10 mouse cellular contexts compared by ENCODE assay signal in the genomic region with DNA sequence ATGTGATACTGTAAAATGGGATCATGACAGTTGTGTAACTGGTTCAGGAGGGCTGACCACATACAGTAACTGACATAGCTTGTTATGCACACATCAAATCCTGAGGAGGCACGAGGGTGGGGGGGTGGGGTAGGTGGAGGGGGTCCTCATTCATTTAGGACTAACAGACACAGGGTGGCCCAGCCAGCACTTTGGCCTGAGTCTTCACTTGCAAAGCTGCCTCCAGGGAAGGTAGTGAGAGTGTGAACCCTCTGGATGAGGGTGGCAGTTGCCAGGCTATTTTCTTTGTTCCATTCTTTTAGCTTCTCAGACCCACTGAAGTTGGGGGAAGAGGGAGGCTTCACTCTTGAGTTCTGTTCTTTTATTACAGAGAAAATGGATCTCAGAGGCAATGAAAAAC.
DNase-seq lines count a peak whose midpoint lies in the region; ATAC-seq lines count a peak whose summit lies in the region.
"Had no signal": no experiment of that assay in that cellular context is flagged by ENCODE, and none has a peak within 500 bp of the region (broad histone marks: within the 10 kb centered on the region; RNA-seq: fewer than 3 reads in every experiment).

No protein-coding gene starts in this region.

- H3K9ac ChIP-seq in embryonic facial prominence, embryonic 13.5 days = no peak overlapping the region
- no peak overlapping the region for H3K9ac ChIP-seq in forebrain, embryonic 14.5 days (ENCODE audit: low read length)
- H3K9ac ChIP-seq in hindbrain, embryonic 16.5 days (ENCODE audit: low read depth, low read length) = peak overlapping the region; percentile 33
- H3K9ac ChIP-seq in midbrain, embryonic 16.5 days (ENCODE audit: low read depth, low read length) = peak overlapping the region; percentile 75; the same call in 1 of the 2 replicates

- no peak for ATAC-seq in embryonic facial prominence, embryonic 13.5 days (ENCODE audit: insufficient number of reproducible peaks, insufficient read depth, low FRiP score, low TSS enrichment, low read depth)
- no peak for ATAC-seq in forebrain, embryonic 14.5 days
- no peak for ATAC-seq in hindbrain, embryonic 16.5 days
- ATAC-seq in midbrain, embryonic 16.5 days = peak; percentile 5; the same call in 1 of the 2 replicates

- DNase-seq in embryonic facial prominence, embryonic 10.5 days (ENCODE audit: low spot score) = no peak
- no peak for DNase-seq in forebrain, embryonic 14.5 days (ENCODE audit: low spot score)
- no peak for DNase-seq in heart, postnatal 36 days
- DNase-seq in heart, embryonic 10.5 days (ENCODE audit: low spot score) = no peak
- DNase-seq in left cerebral cortex, adult 8-10 months (ENCODE audit: low spot score in 2 of 2) = no peak

- intact Hi-C loops in heart, postnatal 36 days (cut with DNase I) = loop anchor here (10.0 kb wide), 1 partner anchor 156 kb away; no protein-coding TSS in a partner anchor

- 31% methylated on average over 1 of the region's 1 CpGs for WGBS in embryonic facial prominence, embryonic 13.5 days
- 53% methylated on average over 1 of the region's 1 CpGs for WGBS in embryonic facial prominence, embryonic 10.5 days
- WGBS in forebrain, embryonic 14.5 days = 31% methylated on average over 1 of the region's 1 CpGs
- WGBS in hindbrain, embryonic 16.5 days = 45% methylated on average over 1 of the region's 1 CpGs
- 67% methylated on average over 1 of the region's 1 CpGs for WGBS in midbrain, embryonic 16.5 days
- WGBS in heart, embryonic 10.5 days = 81% methylated on average over 1 of the region's 1 CpGs

- peaks cover 29% of the 10 kb centered on the region for H3K4me1 ChIP-seq in embryonic facial prominence, embryonic 13.5 days
- H3K4me1 ChIP-seq in embryonic facial prominence, embryonic 10.5 days = peaks cover 38% of the 10 kb centered on the region
- peaks cover 30% of the 10 kb centered on the region for H3K4me1 ChIP-seq in forebrain, embryonic 14.5 days (ENCODE audit: control insufficient read depth, insufficient read depth, low read length)
- H3K4me1 ChIP-seq in hindbrain, embryonic 16.5 days (ENCODE audit: control insufficient read depth, insufficient read depth, low read depth, low read length) = peaks cover 43% of the 10 kb centered on the region
- peaks cover 49% of the 10 kb centered on the region for H3K4me1 ChIP-seq in midbrain, embryonic 16.5 days (ENCODE audit: control insufficient read depth, insufficient read depth, low read length)
- peaks cover 68% of the 10 kb centered on the region for H3K4me1 ChIP-seq in heart, embryonic 10.5 days

- H3K4me3 ChIP-seq in embryonic facial prominence, embryonic 13.5 days = no peak overlapping the region
- no peak overlapping the region for H3K4me3 ChIP-seq in embryonic facial prominence, embryonic 10.5 days
- peak overlapping the region; percentile 27 for H3K4me3 ChIP-seq in forebrain, embryonic 14.5 days (ENCODE audit: low read depth, low read length)
- H3K4me3 ChIP-seq in hindbrain, embryonic 16.5 days (ENCODE audit: low read length) = peak overlapping the region; percentile 48; the same call in 1 of the 2 replicates
- peak overlapping the region; percentile 51 for H3K4me3 ChIP-seq in midbrain, embryonic 16.5 days (ENCODE audit: low read depth, low read length)
- no peak overlapping the region for H3K4me3 ChIP-seq in heart, embryonic 10.5 days
- H3K4me3 ChIP-seq: heart, adult 2 months had no signal

- H3K4me2 ChIP-seq in embryonic facial prominence, embryonic 13.5 days = peak overlapping the region; percentile 56; the same call in 1 of the 2 replicates
- H3K4me2 ChIP-seq in forebrain, embryonic 14.5 days (ENCODE audit: low read length) = peak overlapping the region; percentile 51
- peak overlapping the region; percentile 73 for H3K4me2 ChIP-seq in hindbrain, embryonic 16.5 days (ENCODE audit: low read length)
- H3K4me2 ChIP-seq in midbrain, embryonic 16.5 days (ENCODE audit: low read length) = peak overlapping the region; percentile 91

- H3K27me3 ChIP-seq in embryonic facial prominence, embryonic 13.5 days = peaks cover 10% of the 10 kb centered on the region; the same call in 1 of the 2 replicates
- peaks cover 28% of the 10 kb centered on the region for H3K27me3 ChIP-seq in embryonic facial prominence, embryonic 10.5 days (replicated peaks; ENCODE audit: low read depth, poor library complexity, severe bottlenecking)
- H3K27me3 ChIP-seq in forebrain, embryonic 14.5 days (replicated peaks; ENCODE audit: control insufficient read depth, insufficient read depth, low read length) = no peaks in the 10 kb centered on the region
- no peaks in the 10 kb centered on the region for H3K27me3 ChIP-seq in hindbrain, embryonic 16.5 days (replicated peaks; ENCODE audit: control insufficient read depth, insufficient read depth, low read length)
- no peaks in the 10 kb centered on the region for H3K27me3 ChIP-seq in midbrain, embryonic 16.5 days (ENCODE audit: control insufficient read depth, insufficient read depth, low read depth, low read length)
- H3K27me3 ChIP-seq in heart, embryonic 10.5 days (ENCODE audit: insufficient read depth, poor library complexity, severe bottlenecking) = peaks cover 14% of the 10 kb centered on the region; the same call in 1 of the 2 replicates

- no peak overlapping the region for H3K27ac ChIP-seq in embryonic facial prominence, embryonic 13.5 days
- H3K27ac ChIP-seq in embryonic facial prominence, embryonic 10.5 days (replicated peaks) = no peak overlapping the region
- H3K27ac ChIP-seq in forebrain, embryonic 14.5 days (ENCODE audit: low read depth, low read length) = no peak overlapping the region
- H3K27ac ChIP-seq in hindbrain, embryonic 16.5 days (ENCODE audit: low read depth, low read length) = no peak overlapping the region; the same call in 1 of the 2 replicates
- H3K27ac ChIP-seq in midbrain, embryonic 16.5 days (ENCODE audit: low read length) = peak overlapping the region; percentile 89
- no peak overlapping the region for H3K27ac ChIP-seq in heart, embryonic 10.5 days
- H3K27ac ChIP-seq: heart, adult 2 months; stomach, postnatal 0 days had no signal

- no peaks in the 10 kb centered on the region for H3K9me3 ChIP-seq in embryonic facial prominence, embryonic 13.5 days
- no peaks in the 10 kb centered on the region for H3K9me3 ChIP-seq in embryonic facial prominence, embryonic 10.5 days
- H3K9me3 ChIP-seq in forebrain, embryonic 14.5 days (replicated peaks; ENCODE audit: control insufficient read depth, low read length) = no peaks in the 10 kb centered on the region
- no peaks in the 10 kb centered on the region for H3K9me3 ChIP-seq in hindbrain, embryonic 16.5 days (ENCODE audit: control insufficient read depth, low read length)
- H3K9me3 ChIP-seq in midbrain, embryonic 16.5 days (replicated peaks; ENCODE audit: control insufficient read depth, low read length, poor library complexity, severe bottlenecking) = no peaks in the 10 kb centered on the region
- H3K9me3 ChIP-seq in heart, embryonic 10.5 days = no peaks in the 10 kb centered on the region

- no peaks in the 10 kb centered on the region for H3K36me3 ChIP-seq in embryonic facial prominence, embryonic 13.5 days
- H3K36me3 ChIP-seq in embryonic facial prominence, embryonic 10.5 days (replicated peaks) = no peaks in the 10 kb centered on the region
- H3K36me3 ChIP-seq in forebrain, embryonic 14.5 days (ENCODE audit: control insufficient read depth, insufficient read depth, low read length) = no peaks in the 10 kb centered on the region
- H3K36me3 ChIP-seq in hindbrain, embryonic 16.5 days (ENCODE audit: control insufficient read depth, insufficient read depth, low read length) = no peaks in the 10 kb centered on the region
- H3K36me3 ChIP-seq in midbrain, embryonic 16.5 days (ENCODE audit: control insufficient read depth, insufficient read depth, low read length) = no peaks in the 10 kb centered on the region
- H3K36me3 ChIP-seq in heart, embryonic 10.5 days = no peaks in the 10 kb centered on the region

Comparison
In these comparisons a context has a peak if more than half of its experiments do, and no peak if none do; other contexts are left out.
1. H3K4me3 ChIP-seq: peak in forebrain, embryonic 14.5 days (single experiment), hindbrain, embryonic 16.5 days (single experiment) and midbrain, embryonic 16.5 days (single experiment); none in embryonic facial prominence, embryonic 13.5 days (single experiment), embryonic facial prominence, embryonic 10.5 days (single experiment) and heart, embryonic 10.5 days (single experiment).
2. H3K9ac ChIP-seq: peak in hindbrain, embryonic 16.5 days (single experiment) and midbrain, embryonic 16.5 days (single experiment); none in embryonic facial prominence, embryonic 13.5 days (single experiment) and forebrain, embryonic 14.5 days (single experiment).
3. Peak in every context shown above with its lines, with median percentiles within 50 percentile points of each other: H3K4me2 ChIP-seq.